Mouse (Mus musculus): ENCODE results near the gene Hist1h2ae. TPM values are rescaled to one million over a fixed set of nuclear protein-coding genes. Genes with fewer than 3 reads are reported as not detected.
"Not testable (repeated sequence)": the region's sequence is repeated elsewhere in the genome, so short reads cannot be mapped to it uniquely, and the experiment has no call there.

Gene Hist1h2ae
- polyA plus RNA-seq, 1 experiment from 2014 or later, result 198 TPM

GRCm38 (mm10) chr13:23541497-23541896, 29.5 kb downstream of the Hist1h2ae start:
- DNase-seq (ENCODE audit: low spot score), result no peak

- DNase-seq (ENCODE audit: low spot score), result not testable (repeated sequence)
Observed at GRCm38 (mm10) chr13:23539821-23540220, 31.2 kb downstream of the Hist1h2ae start.

- no peak for DNase-seq (ENCODE audit: low spot score)
Observed at GRCm38 (mm10) chr13:23538249-23538648, 32.8 kb downstream of the Hist1h2ae start.

- no peak for DNase-seq (ENCODE audit: low spot score)
Observed at GRCm38 (mm10) chr13:23537006-23537710, 33.9 kb downstream of the Hist1h2ae start.

- DNase-seq (ENCODE audit: low spot score), result no peak
Observed at GRCm38 (mm10) chr13:23536076-23536822, 34.8 kb downstream of the Hist1h2ae start.

- peak; percentile 96 for DNase-seq (ENCODE audit: low spot score)
Observed at GRCm38 (mm10) chr13:23535137-23536075, 35.6 kb downstream of the Hist1h2ae start, which contains the start of gene Hist1h3g. Gene Hist1h3g, plus strand, starts transcription at chr13:23535422.

- DNase-seq (ENCODE audit: low spot score), result peak; percentile 39
Observed at GRCm38 (mm10) chr13:23534368-23535131, 36.5 kb downstream of the Hist1h2ae start.

GRCm38 (mm10) chr13:23533560-23534367, 37.3 kb downstream of the Hist1h2ae start, which contains the start of gene Hist1h2af:
Gene Hist1h2af, plus strand, starts transcription at chr13:23533906.
- peak; percentile 87 for DNase-seq (ENCODE audit: low spot score)

- peak; percentile 39 for DNase-seq (ENCODE audit: low spot score)
Observed at GRCm38 (mm10) chr13:23532262-23533075, 38.6 kb downstream of the Hist1h2ae start.

GRCm38 (mm10) chr13:23530901-23531875, 39.8 kb downstream of the Hist1h2ae start, which contains the start of gene Hist1h4h:
Gene Hist1h4h, plus strand, starts transcription at chr13:23531050.
- DNase-seq (ENCODE audit: low spot score), result peak; percentile 99

GRCm38 (mm10) chr13:23530181-23530900, 40.7 kb downstream of the Hist1h2ae start:
- peak; percentile 83 for DNase-seq (ENCODE audit: low spot score)

- DNase-seq (ENCODE audit: low spot score), result no peak
Observed at GRCm38 (mm10) chr13:23529480-23530165, 41.4 kb downstream of the Hist1h2ae start.

GRCm38 (mm10) chr13:23529005-23529404, 42.0 kb downstream of the Hist1h2ae start:
- DNase-seq (ENCODE audit: low spot score), result no peak

- DNase-seq (ENCODE audit: low spot score), result peak; percentile 95
Observed at GRCm38 (mm10) chr13:23526312-23526711, 44.7 kb downstream of the Hist1h2ae start.

- no peak for DNase-seq (ENCODE audit: low spot score)
Observed at GRCm38 (mm10) chr13:23525901-23526300, 45.1 kb downstream of the Hist1h2ae start.

GRCm38 (mm10) chr13:23524654-23525053, 46.4 kb downstream of the Hist1h2ae start:
- peak; percentile 80 for DNase-seq (ENCODE audit: low spot score)

Measured in thymus, postnatal 0 days (tissue).